Mouse (Mus musculus) limb, embryonic 13.5 days (tissue): ENCODE data around the gene Arhgef39. TPM values are rescaled to one million over a fixed set of nuclear protein-coding genes. Genes with fewer than 3 reads are reported as not detected.

Experiments used
- polyA plus RNA-seq: library from polyadenylated mRNA; unstranded; fragments of >200 nt; fragmentation: Nextera tagmentation; extraction: Ambion mirVana; gene quantifications from 2 replicates; pipeline ENCODE4 v1.2.1, GENCODE M21; 2015

Gene Arhgef39
- polyA plus RNA-seq, 1 experiment from 2014 or later: 47.3 TPM

Other genes with a start within 250 kb of the Arhgef39 start
- gene Atp8b5, start 232.5 kb downstream of the Arhgef39 start, polyA plus RNA-seq: 0.70 and 0.71 TPM in 2 replicates
- 13.1 and 14.7 TPM in 2 replicates for gene Rusc2, start 117.7 kb downstream of the Arhgef39 start, polyA plus RNA-seq
- not detected in 2 replicates for gene Fam166b, start 70.6 kb downstream of the Arhgef39 start, polyA plus RNA-seq
- 7.7 and 10.3 TPM in 2 replicates for gene Tesk1, start 57.8 kb downstream of the Arhgef39 start, polyA plus RNA-seq
- gene Cd72, start 45.1 kb downstream of the Arhgef39 start, polyA plus RNA-seq: 3.0 and 4.2 TPM in 2 replicates
- gene Sit1, start 16.0 kb downstream of the Arhgef39 start, polyA plus RNA-seq: not detected in 2 replicates
- gene Ccdc107, start 6.8 kb downstream of the Arhgef39 start, polyA plus RNA-seq: 71.6 and 74.3 TPM in 2 replicates
- 2.3 and 3.3 TPM in 2 replicates for gene Car9, start 7.3 kb upstream of the Arhgef39 start, polyA plus RNA-seq
- 370 and 372 TPM in 2 replicates for gene Tpm2, start 24.1 kb upstream of the Arhgef39 start, polyA plus RNA-seq
- 58.7 and 60.0 TPM in 2 replicates for gene Creb3, start 62.6 kb upstream of the Arhgef39 start, polyA plus RNA-seq
- 60.4 and 63.6 TPM in 2 replicates for gene Tln1, start 63.0 kb upstream of the Arhgef39 start, polyA plus RNA-seq
- 35.0 and 38.5 TPM in 2 replicates for gene Rgp1, start 79.0 kb upstream of the Arhgef39 start, polyA plus RNA-seq
- 26.9 and 27.0 TPM in 2 replicates for gene Gba2, start 79.2 kb upstream of the Arhgef39 start, polyA plus RNA-seq
- 1.4 and 2.2 TPM in 2 replicates for gene Msmp, start 84.8 kb upstream of the Arhgef39 start, polyA plus RNA-seq
- gene Npr2, start 132.2 kb upstream of the Arhgef39 start, polyA plus RNA-seq: 18.7 and 20.2 TPM in 2 replicates
- 0.84 and 1.00 TPM in 2 replicates for gene Spag8, start 153.9 kb upstream of the Arhgef39 start, polyA plus RNA-seq
- gene Hint2, start 156.8 kb upstream of the Arhgef39 start, polyA plus RNA-seq: 78.3 and 90.2 TPM in 2 replicates
- gene Tmem8b, start 169.3 kb upstream of the Arhgef39 start, polyA plus RNA-seq: 7.8 and 8.2 TPM in 2 replicates
- gene Fam221b, start 169.4 kb upstream of the Arhgef39 start, polyA plus RNA-seq: 2.5 and 2.6 TPM in 2 replicates
- not detected in 2 replicates for gene Olfr70, start 201.1 kb upstream of the Arhgef39 start, polyA plus RNA-seq
- gene Olfr71, start 210.6 kb upstream of the Arhgef39 start, polyA plus RNA-seq: not detected in 2 replicates
- 1.7 and 2.3 TPM in 2 replicates for gene Hrct1, start 227.5 kb upstream of the Arhgef39 start, polyA plus RNA-seq
- gene Spaar, start 230.3 kb upstream of the Arhgef39 start, polyA plus RNA-seq: 0.33 and 0.63 TPM in 2 replicates